Mouse (Mus musculus) CH12.LX (cell line): ENCODE measurements around the gene Atrip. TPM values are rescaled to one million over a fixed set of nuclear protein-coding genes. Genes with fewer than 3 reads are reported as not detected.
A peak's percentile ranks its signal among the peaks of the same experiment; 100 is the strongest.

ENCODE experiments used
- DNase-seq: peaks from one replicate; pipeline ENCODE4 v3.0.0-alpha.2; 2013; ENCODE audit errors: extremely low read depth
- H3K27ac ChIP-seq: 2 replicates; pipeline ENCODE4 v1.5.1; 2012; ENCODE audit warnings: low read depth, mild to moderate bottlenecking, control low read depth, moderate library complexity; ENCODE audit not compliant: insufficient read depth
- H3K27me3 ChIP-seq: replicated peaks from 2 replicates; pipeline ENCODE3; 2012; ENCODE audit warnings: inconsistent platforms
- H3K36me3 ChIP-seq, 2 experiments: replicated peaks in 1 of 2; 2 replicates each; pipeline versions ENCODE3 to v1.6.1; 2012; ENCODE audit warnings: inconsistent platforms in 1 of 2, low read length in 1 of 2, mild to moderate bottlenecking in 1 of 2, mixed read lengths in 1 of 2, moderate library complexity in 1 of 2; ENCODE audit not compliant: control insufficient read depth in 1 of 2, insufficient read depth in 1 of 2
- H3K4me1 ChIP-seq, 2 experiments: 2 replicates each; pipeline ENCODE4 v1.6.1; 2012; ENCODE audit warnings: inconsistent platforms in 1 of 2, moderate library complexity in 1 of 2; ENCODE audit not compliant: insufficient read depth in 2 of 2, control insufficient read depth in 1 of 2
- H3K4me2 ChIP-seq: 2 replicates; pipeline ENCODE4 v1.6.1; 2012; ENCODE audit warnings: low read depth, mild to moderate bottlenecking, control low read depth; ENCODE audit not compliant: poor library complexity, insufficient read depth, severe bottlenecking
- H3K4me3 ChIP-seq, 3 experiments: fragments of 150-350 bp in 1 of 3; sonication (generic) in 1 of 3; replicated peaks in 1 of 3; 2 replicates each; pipeline versions ENCODE3 to v1.5.1; 2011 to 2012; ENCODE audit warnings: low read depth in 2 of 3, low read length in 2 of 3, mild to moderate bottlenecking in 2 of 3, moderate library complexity in 2 of 3, control low read depth in 1 of 3, improper control_type of control experiment in 1 of 3, inconsistent platforms in 1 of 3, mixed read lengths in 1 of 3; ENCODE audit not compliant: poor library complexity in 1 of 3
- H3K79me2 ChIP-seq: replicated peaks from 2 replicates; pipeline ENCODE4 v1.6.1; 2012; ENCODE audit warnings: mild to moderate bottlenecking, moderate library complexity; ENCODE audit not compliant: control insufficient read depth, poor library complexity, insufficient read depth, severe bottlenecking; ENCODE audit errors: extremely low read depth
- H3K9ac ChIP-seq: 2 replicates; pipeline ENCODE4 v1.6.1; 2012; ENCODE audit warnings: low read depth, mild to moderate bottlenecking, control low read depth, moderate library complexity; ENCODE audit not compliant: insufficient read depth
- H3K9me3 ChIP-seq: replicated peaks from 2 replicates; pipeline ENCODE3; 2012; ENCODE audit warnings: low read length, inconsistent platforms, mixed read lengths
- BHLHE40 ChIP-seq: IDR thresholded peaks from 2 replicates; pipeline ENCODE4 v1.6.1; 2011; ENCODE audit warnings: mild to moderate bottlenecking, low read depth, low read length, improper control_type of control experiment
- CHD1 ChIP-seq: IDR thresholded peaks from 2 replicates; pipeline ENCODE4 v1.6.1; 2012; ENCODE audit warnings: low read depth, low read length, improper control_type of control experiment, inconsistent platforms
- CHD2 ChIP-seq: IDR thresholded peaks from 2 replicates; pipeline ENCODE4 v1.6.1; 2011; ENCODE audit warnings: low read length, improper control_type of control experiment
- CTCF ChIP-seq, 2 experiments: IDR thresholded peaks in 1 of 2; conservative IDR thresholded peaks in 1 of 2; 2 replicates each; pipeline ENCODE4 v1.5.1; 2011 to 2012; ENCODE audit warnings: low read depth in 2 of 2, low read length in 2 of 2, improper control_type of control experiment in 1 of 2, inconsistent platforms in 1 of 2, mild to moderate bottlenecking in 1 of 2, moderate library complexity in 1 of 2
- E2F4 ChIP-seq: IDR thresholded peaks from 2 replicates; pipeline ENCODE4 v1.6.1; 2011; ENCODE audit warnings: low read depth, low read length, improper control_type of control experiment; ENCODE audit not compliant: insufficient replicate concordance
- ELF1 ChIP-seq: IDR thresholded peaks from 2 replicates; pipeline ENCODE4 v1.6.1; 2014; ENCODE audit warnings: low read depth, mild to moderate bottlenecking, inconsistent platforms, low read length, improper control_type of control experiment
- EP300 ChIP-seq: IDR thresholded peaks from 2 replicates; pipeline ENCODE4 v1.6.1; 2011; ENCODE audit warnings: low read length, improper control_type of control experiment
- ETS1 ChIP-seq: conservative IDR thresholded peaks from 2 replicates; pipeline ENCODE4 v1.6.1; 2012; ENCODE audit warnings: low read depth, mild to moderate bottlenecking, inconsistent platforms, low read length, improper control_type of control experiment, moderate library complexity
- GABPA ChIP-seq: IDR thresholded peaks from 2 replicates; pipeline ENCODE4 v1.6.1; 2012; ENCODE audit warnings: low read depth, low read length, improper control_type of control experiment, inconsistent platforms; ENCODE audit not compliant: insufficient replicate concordance
- HCFC1 ChIP-seq: IDR thresholded peaks from 2 replicates; pipeline ENCODE4 v1.6.1; 2012; ENCODE audit warnings: low read depth, mild to moderate bottlenecking, inconsistent platforms, low read length, improper control_type of control experiment
- IRF4 ChIP-seq: IDR thresholded peaks from 2 replicates; pipeline ENCODE4 v1.6.1; 2014; ENCODE audit warnings: low read depth, mild to moderate bottlenecking, inconsistent platforms, low read length, improper control_type of control experiment
- JUN ChIP-seq: IDR thresholded peaks from 2 replicates; pipeline ENCODE4 v1.6.1; 2011; ENCODE audit warnings: low read depth, mild to moderate bottlenecking, low read length, improper control_type of control experiment, moderate library complexity; ENCODE audit not compliant: insufficient read depth
- JUND ChIP-seq: conservative IDR thresholded peaks from 2 replicates; pipeline ENCODE4 v1.6.1; 2011; ENCODE audit warnings: low read depth, low read length, improper control_type of control experiment
- KAT2A ChIP-seq: IDR thresholded peaks from 2 replicates; pipeline ENCODE4 v1.6.1; 2012; ENCODE audit warnings: low read length, improper control_type of control experiment, inconsistent platforms; ENCODE audit not compliant: insufficient replicate concordance
- MAFK ChIP-seq: IDR thresholded peaks from 2 replicates; pipeline ENCODE4 v1.6.1; 2011; ENCODE audit warnings: low read length, improper control_type of control experiment; ENCODE audit not compliant: insufficient replicate concordance
- MAX ChIP-seq: IDR thresholded peaks from 2 replicates; pipeline ENCODE4 v1.6.1; 2011; ENCODE audit warnings: low read length, improper control_type of control experiment
- MAZ ChIP-seq: IDR thresholded peaks from 2 replicates; pipeline ENCODE4 v1.6.1; 2012; ENCODE audit warnings: low read depth, mild to moderate bottlenecking, inconsistent platforms, low read length, improper control_type of control experiment, moderate library complexity
- MEF2A ChIP-seq: IDR thresholded peaks from 2 replicates; pipeline ENCODE4 v1.6.1; 2014; ENCODE audit warnings: low read depth, mild to moderate bottlenecking, inconsistent platforms, low read length, improper control_type of control experiment, borderline replicate concordance
- MXI1 ChIP-seq: IDR thresholded peaks from 2 replicates; pipeline ENCODE4 v1.6.1; 2011; ENCODE audit warnings: mild to moderate bottlenecking, low read depth, low read length, improper control_type of control experiment
- MYC ChIP-seq: IDR thresholded peaks from 2 replicates; pipeline ENCODE4 v1.6.1; 2011; ENCODE audit warnings: low read depth, mild to moderate bottlenecking, improper control_type of control experiment, low read length
- NELFE ChIP-seq: IDR thresholded peaks from 2 replicates; pipeline ENCODE4 v1.6.1; 2011; ENCODE audit warnings: low read depth, low read length, improper control_type of control experiment
- NRF1 ChIP-seq: IDR thresholded peaks from 2 replicates; pipeline ENCODE4 v1.6.1; 2014; ENCODE audit warnings: low read depth, mild to moderate bottlenecking, inconsistent platforms, low read length, improper control_type of control experiment, moderate library complexity
- PAX5 ChIP-seq: IDR thresholded peaks from 2 replicates; pipeline ENCODE4 v1.6.1; 2012; ENCODE audit warnings: low read length, inconsistent platforms, mixed read lengths
- POLR2A ChIP-seq: IDR thresholded peaks from 2 replicates; pipeline ENCODE4 v1.6.1; 2011; ENCODE audit warnings: low read depth, mild to moderate bottlenecking, improper control_type of control experiment, low read length
- POLR2AphosphoS2 ChIP-seq: IDR thresholded peaks from 2 replicates; pipeline ENCODE4 v1.6.1; 2011; ENCODE audit warnings: low read depth, low read length, improper control_type of control experiment
- RAD21 ChIP-seq: IDR thresholded peaks from 2 replicates; pipeline ENCODE4 v1.6.1; 2011; ENCODE audit warnings: low read depth, mild to moderate bottlenecking, low read length, improper control_type of control experiment, moderate library complexity
- RCOR1 ChIP-seq: conservative IDR thresholded peaks from 2 replicates; pipeline ENCODE4 v1.6.1; 2012; ENCODE audit warnings: low read depth, mild to moderate bottlenecking, inconsistent platforms, low read length, improper control_type of control experiment
- SIN3A ChIP-seq: IDR thresholded peaks from 2 replicates; pipeline ENCODE4 v1.6.1; 2012; ENCODE audit warnings: low read length, improper control_type of control experiment, inconsistent platforms
- SMC3 ChIP-seq: IDR thresholded peaks from 2 replicates; pipeline ENCODE4 v1.6.1; 2011; ENCODE audit warnings: low read depth, low read length, improper control_type of control experiment
- TBP ChIP-seq: conservative IDR thresholded peaks from 2 replicates; pipeline ENCODE4 v1.6.1; 2011; ENCODE audit warnings: low read depth, low read length, improper control_type of control experiment
- TCF12 ChIP-seq: IDR thresholded peaks from 2 replicates; pipeline ENCODE4 v1.6.1; 2014; ENCODE audit warnings: low read depth, mild to moderate bottlenecking, inconsistent platforms, low read length, improper control_type of control experiment
- UBTF ChIP-seq: IDR thresholded peaks from 2 replicates; pipeline ENCODE4 v1.6.1; 2012; ENCODE audit warnings: low read depth, mild to moderate bottlenecking, inconsistent platforms, low read length, improper control_type of control experiment, moderate library complexity
- USF1 ChIP-seq: IDR thresholded peaks from 2 replicates; pipeline ENCODE4 v1.6.1; 2014; ENCODE audit warnings: low read depth, mild to moderate bottlenecking, inconsistent platforms, low read length, improper control_type of control experiment
- USF2 ChIP-seq: conservative IDR thresholded peaks from 2 replicates; pipeline ENCODE4 v1.6.1; 2011; ENCODE audit warnings: low read depth, low read length, improper control_type of control experiment
- ZC3H11A ChIP-seq: IDR thresholded peaks from 2 replicates; pipeline ENCODE4 v1.6.1; 2012; ENCODE audit warnings: low read depth, mild to moderate bottlenecking, inconsistent platforms, low read length, improper control_type of control experiment
- ZKSCAN1 ChIP-seq: IDR thresholded peaks from 2 replicates; pipeline ENCODE4 v1.6.1; 2012; ENCODE audit warnings: low read depth, inconsistent platforms, low read length, improper control_type of control experiment, borderline replicate concordance
- ZMIZ1 ChIP-seq: IDR thresholded peaks from 2 replicates; pipeline ENCODE4 v1.6.1; 2012; ENCODE audit warnings: low read depth, mild to moderate bottlenecking, inconsistent platforms, low read length, improper control_type of control experiment
- ZNF384 ChIP-seq: IDR thresholded peaks from 2 replicates; pipeline ENCODE4 v1.6.1; 2012; ENCODE audit warnings: low read depth, low read length, improper control_type of control experiment, inconsistent platforms
- dilution Hi-C: fragments of 300-500 bp; cut with MboI; formaldehyde crosslinking; loops from 2 replicates; pipeline ENCODE4 v1.14.3; 2020; ENCODE audit warnings: low sequenced_read_pairs; ENCODE audit not compliant: extremely low pct_unique_long_range_greater_than_20kb, extremely low pct_ligation_motif_present
- in situ Hi-C: fragments of 300-500 bp; cut with MboI; formaldehyde crosslinking; loops from 3 replicates; pipeline ENCODE4 v1.14.3; 2019; ENCODE audit warnings: low sequenced_read_pairs, low pct_ligation_motif_present, low pct_unique_long_range_greater_than_20kb, mixed read lengths
- polyA plus RNA-seq: library from polyadenylated mRNA; unstranded; fragments of >175 nt; gene quantifications from 2 replicates; pipeline ENCODE4 v1.2.1, GENCODE M21; 2012; ENCODE audit warnings: low read depth; ENCODE audit not compliant: insufficient read length
- total RNA-seq, 2 experiments: library from RNA; depleted of rRNA; stranded (reverse); fragments of 300-350 nt in 1 of 2; fragments of >200 nt in 1 of 2; gene quantifications; 2 replicates each; pipeline ENCODE4 v1.2.3; 2012 to 2014

Atrip gene
- total and polyA plus RNA-seq, 3 experiments: 17.6 to 24.1 (median 18.0) TPM

DNA sequence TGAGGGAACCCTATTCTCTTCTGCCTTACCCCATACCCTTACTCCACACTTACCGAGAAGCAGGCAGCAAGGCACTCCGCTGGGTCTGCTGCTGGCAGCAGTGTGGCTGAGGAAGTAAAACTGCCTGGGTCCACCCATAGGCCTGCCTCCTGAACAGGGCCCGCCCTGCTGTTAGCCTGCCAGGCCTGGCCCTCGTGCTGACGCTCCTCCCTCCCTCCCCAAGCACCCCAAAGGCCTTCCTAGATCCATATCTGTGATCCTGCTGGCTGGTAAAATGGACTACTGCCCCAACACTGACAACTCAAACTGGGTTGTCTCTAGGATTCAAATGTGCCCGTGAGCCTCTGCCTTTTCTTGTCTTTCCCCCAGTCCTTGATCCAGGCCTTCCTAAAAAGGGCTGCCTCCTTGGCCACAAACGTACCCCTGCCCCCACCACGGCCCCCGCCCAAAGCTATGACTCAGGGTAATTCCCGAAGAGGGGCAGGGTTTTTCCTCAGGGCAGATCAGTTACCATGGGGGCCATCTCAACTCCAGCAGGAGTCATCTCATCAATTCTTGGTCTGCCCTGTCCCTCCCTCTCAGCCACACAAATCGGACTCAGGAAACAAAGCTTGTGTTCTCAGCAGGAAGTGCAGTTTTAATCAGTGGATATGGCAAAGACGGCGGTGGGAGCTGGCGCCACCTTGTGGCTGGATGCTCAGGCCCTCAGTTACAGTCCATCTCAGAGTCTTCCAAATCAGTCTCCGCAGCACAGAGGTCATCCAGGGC lies 14.6 kb downstream of the Atrip start, which contains the start of gene Trex1:
Gene Trex1 (minus strand): TSS at position 599 of the 768 bp plus-strand sequence.
- no peaks in the 10 kb centered on the region for H3K9me3 ChIP-seq
- H3K36me3 ChIP-seq: peaks cover 50 to 79% of the 10 kb centered on the region in 2 experiments

More for the DNA sequence above, 14.6 kb downstream of the Atrip start, which contains the start of gene Trex1:
- peaks cover 33% of the 10 kb centered on the region for H3K79me2 ChIP-seq
- no peaks in the 10 kb centered on the region for H3K27me3 ChIP-seq
- peak within 1 kb of the TSS; percentile 55 for H3K4me2 ChIP-seq
- H3K27ac ChIP-seq: peak within 1 kb of the TSS; percentile 89
- peak within 1 kb of the TSS; percentile 35 to 53 (median 46) for H3K4me3 ChIP-seq
- in situ Hi-C loops (no loop called here), dilution Hi-C loops (no loop called here)
- TF ChIP-seq SMC3 (peak; percentile 97), MYC (peak; percentile 68), GABPA (no peak), ELF1 (peak; percentile 89), JUN (no peak), CHD1 (peak; percentile 68; the same call in 1 of the 2 replicates), USF2 (no peak), RCOR1 (no peak), NRF1 (0 out of 2 replicates have a peak, but pooled peaks have one; percentile 2), PAX5 (no peak), MAX (peak; percentile 81; the same call in 1 of the 2 replicates), UBTF (0 out of 2 replicates have a peak, but pooled peaks have one; percentile 29), JUND (no peak), ZKSCAN1 (no peak), USF1 (no peak), E2F4 (no peak), MAFK (no peak), POLR2AphosphoS2 (peak; percentile 96), ZC3H11A (peak; percentile 47; the same call in 1 of the 2 replicates), NELFE (peak; percentile 90), ETS1 (peak; percentile 76), TBP (peak; percentile 84), POLR2A (peak; percentile 95), EP300 (no peak; the same call in 1 of the 2 replicates), MXI1 (no peak; the same call in 1 of the 2 replicates), ZMIZ1 (peak; percentile 96), KAT2A (no peak), CHD2 (peak; percentile 58), ZNF384 (no peak), IRF4 (peak; percentile 40; the same call in 1 of the 2 replicates), SIN3A (peak; percentile 86), RAD21 (peak; percentile 87), HCFC1 (peak; percentile 55), MAZ (peak; percentile 95), BHLHE40 (peak; percentile 50; the same call in 1 of the 2 replicates), TCF12 (peak; percentile 82), MEF2A (peak; percentile 65), CTCF (conservative IDR thresholded peaks at IDR 0.05 in 1 of 2, IDR thresholded peaks at IDR 0.05 in 1 of 2; ENCODE audit: low read depth in 2 of 2, low read length in 2 of 2) (peak; percentile 84 to 97)
- H3K9ac ChIP-seq: peak within 1 kb of the TSS; percentile 37
- peak; percentile 88 for DNase-seq
- H3K4me1 ChIP-seq: peaks cover 35 to 56% of the 10 kb centered on the region in 2 experiments
